Mouse (Mus musculus): ENCODE measurements around the gene Fanca. TPM values are rescaled to one million over a fixed set of nuclear protein-coding genes. Genes with fewer than 3 reads are reported as not detected.
"Not testable (repeated sequence)": the region's sequence is repeated elsewhere in the genome, so short reads cannot be mapped to it uniquely, and the experiment has no call there.

The Fanca gene
- total RNA-seq, 1 experiment from 2014 or later = 43.3 TPM

- no peak; the same call in 1 of the 2 replicates for ATAC-seq (replicated peaks; ENCODE audit: low read depth, poor library complexity, severe bottlenecking)
Measured at GRCm38 (mm10) chr8:123331810-123332209, 13.4 kb upstream of the Fanca start.

GRCm38 (mm10) chr8:123331301-123331700 lies 12.9 kb upstream of the Fanca start:
- no peak for ATAC-seq (replicated peaks; ENCODE audit: low read depth, poor library complexity, severe bottlenecking)

- no peak for ATAC-seq (replicated peaks; ENCODE audit: low read depth, poor library complexity, severe bottlenecking)
Measured at GRCm38 (mm10) chr8:123330701-123331100, 12.3 kb upstream of the Fanca start.

GRCm38 (mm10) chr8:123329961-123330360 lies 11.6 kb upstream of the Fanca start:
- ATAC-seq (replicated peaks; ENCODE audit: low read depth, poor library complexity, severe bottlenecking) = no peak

- peak; percentile 26; the same call in 1 of the 2 replicates for ATAC-seq (replicated peaks; ENCODE audit: low read depth, poor library complexity, severe bottlenecking)
Measured at GRCm38 (mm10) chr8:123329350-123329749, 11.0 kb upstream of the Fanca start.

GRCm38 (mm10) chr8:123328552-123328951 lies 10.2 kb upstream of the Fanca start:
- ATAC-seq (replicated peaks; ENCODE audit: low read depth, poor library complexity, severe bottlenecking) = no peak

- ATAC-seq (replicated peaks; ENCODE audit: low read depth, poor library complexity, severe bottlenecking) = no peak
Measured at GRCm38 (mm10) chr8:123319522-123320164, 1.3 kb upstream of the Fanca start.

- peak; percentile 41 for ATAC-seq (replicated peaks; ENCODE audit: low read depth, poor library complexity, severe bottlenecking)
Measured at GRCm38 (mm10) chr8:123317781-123318466, 452 bp downstream of the Fanca start.

- no peak for ATAC-seq (replicated peaks; ENCODE audit: low read depth, poor library complexity, severe bottlenecking)
Measured at GRCm38 (mm10) chr8:123308738-123309137, 9.6 kb downstream of the Fanca start.

- ATAC-seq (replicated peaks; ENCODE audit: low read depth, poor library complexity, severe bottlenecking) = no peak
Measured at GRCm38 (mm10) chr8:123298301-123298700, 20.1 kb downstream of the Fanca start.

GRCm38 (mm10) chr8:123292785-123293184 lies 25.6 kb downstream of the Fanca start:
- no peak for ATAC-seq (replicated peaks; ENCODE audit: low read depth, poor library complexity, severe bottlenecking)

- ATAC-seq (replicated peaks; ENCODE audit: low read depth, poor library complexity, severe bottlenecking) = no peak
Measured at GRCm38 (mm10) chr8:123292281-123292680, 26.1 kb downstream of the Fanca start.

- ATAC-seq (replicated peaks; ENCODE audit: low read depth, poor library complexity, severe bottlenecking) = no peak
Measured at GRCm38 (mm10) chr8:123291716-123292115, 26.7 kb downstream of the Fanca start.

GRCm38 (mm10) chr8:123290679-123291078 lies 27.7 kb downstream of the Fanca start:
- ATAC-seq (replicated peaks; ENCODE audit: low read depth, poor library complexity, severe bottlenecking) = no peak

GRCm38 (mm10) chr8:123290166-123290565 lies 28.2 kb downstream of the Fanca start:
- ATAC-seq (replicated peaks; ENCODE audit: low read depth, poor library complexity, severe bottlenecking) = no peak; the same call in 1 of the 2 replicates

- ATAC-seq (replicated peaks; ENCODE audit: low read depth, poor library complexity, severe bottlenecking) = no peak
Measured at GRCm38 (mm10) chr8:123287362-123287761, 31.0 kb downstream of the Fanca start.

- ATAC-seq (replicated peaks; ENCODE audit: low read depth, poor library complexity, severe bottlenecking) = no peak
Measured at GRCm38 (mm10) chr8:123284493-123284892, 33.9 kb downstream of the Fanca start.

- ATAC-seq (replicated peaks; ENCODE audit: low read depth, poor library complexity, severe bottlenecking) = no peak
Measured at GRCm38 (mm10) chr8:123283991-123284390, 34.4 kb downstream of the Fanca start.

- not testable (repeated sequence) for ATAC-seq (replicated peaks; ENCODE audit: low read depth, poor library complexity, severe bottlenecking)
Measured at GRCm38 (mm10) chr8:123282994-123283393, 35.4 kb downstream of the Fanca start.

GRCm38 (mm10) chr8:123280302-123281094 lies 37.9 kb downstream of the Fanca start:
- ATAC-seq (replicated peaks; ENCODE audit: low read depth, poor library complexity, severe bottlenecking) = peak; percentile 65

GRCm38 (mm10) chr8:123279828-123280227 lies 38.5 kb downstream of the Fanca start:
- ATAC-seq (replicated peaks; ENCODE audit: low read depth, poor library complexity, severe bottlenecking) = 0 out of 2 replicates have a peak, but pooled peaks have one; percentile 15

Data from common myeloid progenitor, adult 5-6 weeks (primary cell).